Mouse (Mus musculus) gastrocnemius, adult 8-10 months (tissue): Measurements from ENCODE around the gene Ccdc124. TPM values are rescaled to one million over a fixed set of nuclear protein-coding genes. Genes with fewer than 3 reads are reported as not detected.
A peak's percentile ranks its signal among the peaks of the same experiment; 100 is the strongest.

Source experiments
- DNase-seq, 2 experiments: peaks; one replicate each; pipeline ENCODE4 v3.0.0; 2022; ENCODE audit warnings: low spot score in 2 of 2
- total RNA-seq, 4 experiments: library from RNA; stranded (reverse); gene quantifications; 2 replicates each; pipeline ENCODE4 v1.2.4; 2022

The Ccdc124 gene
- total RNA-seq, 4 experiments from 2014 or later = 61.7 to 77.8 (median 67.5) TPM

DNA sequence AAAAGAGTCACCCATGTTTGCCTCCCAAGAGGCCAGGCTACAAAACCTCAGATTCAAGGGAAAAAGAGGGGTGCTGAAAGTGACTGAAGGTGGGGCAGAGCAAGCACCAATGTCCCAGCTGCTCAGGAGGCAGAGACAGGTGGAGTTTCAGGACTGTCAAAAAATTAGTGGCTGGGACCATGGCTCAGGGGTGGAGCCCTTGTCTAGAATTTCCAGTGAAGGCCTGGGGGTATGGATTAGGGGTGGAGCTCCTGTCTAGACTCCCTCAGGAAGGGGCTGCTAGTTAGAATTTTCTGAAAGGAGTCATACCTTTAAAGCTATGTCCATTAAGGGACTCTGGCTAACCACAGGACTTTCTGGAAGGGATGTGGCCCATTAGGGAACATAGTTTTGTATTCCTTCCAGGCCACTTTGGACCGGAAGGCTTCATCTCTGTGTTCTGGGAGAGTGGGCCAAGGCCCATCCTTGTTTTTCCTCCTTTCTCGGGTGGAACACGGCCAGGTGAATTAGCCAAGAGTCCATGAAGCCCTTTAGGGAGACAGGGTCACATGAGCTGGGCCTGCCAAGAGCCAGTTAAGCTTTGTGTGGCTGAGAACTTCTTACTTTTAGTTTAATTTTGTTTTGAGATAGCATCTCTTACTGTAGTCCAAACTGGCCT lies 24.3 kb downstream of the Ccdc124 start:
- peak; percentile 67 to 75 for DNase-seq

DNA sequence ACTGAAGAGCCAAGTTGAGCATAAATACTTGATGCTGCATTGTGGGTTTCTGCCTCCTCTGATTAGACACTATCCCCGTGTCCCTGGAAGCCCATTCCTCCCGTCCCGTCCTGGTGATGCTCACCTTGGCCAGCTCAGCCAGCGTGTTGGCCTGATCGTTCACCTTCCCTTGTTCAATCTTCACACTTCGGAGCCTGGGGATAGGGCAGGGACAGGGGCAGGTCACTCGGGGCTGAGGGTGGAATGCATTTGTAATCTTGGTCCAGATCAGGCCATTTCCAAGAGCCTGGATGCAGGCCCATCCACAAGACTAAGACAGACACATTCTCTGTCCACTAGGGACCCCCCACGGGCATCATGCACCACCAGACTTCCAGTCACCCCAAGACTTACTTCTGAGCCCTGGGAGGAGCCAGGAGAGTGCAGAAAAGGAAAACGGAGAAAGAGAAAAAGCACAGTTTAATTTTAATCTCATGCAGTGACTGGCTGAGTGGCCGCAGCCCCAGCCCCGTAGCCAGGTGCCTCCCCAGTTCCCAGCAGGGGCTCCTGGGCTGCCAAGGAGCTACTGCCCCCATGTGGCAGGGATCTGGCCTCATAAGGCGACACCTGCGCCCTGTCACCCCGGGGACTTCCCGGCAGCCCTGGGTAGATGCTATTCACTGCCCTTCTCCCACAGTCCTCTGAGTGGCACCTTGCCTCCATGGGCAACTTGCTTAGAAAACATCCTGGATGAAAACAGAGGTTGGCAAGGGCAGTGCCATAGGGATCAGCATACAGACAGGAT lies 27.2 kb downstream of the Ccdc124 start:
- no peak for DNase-seq

DNA sequence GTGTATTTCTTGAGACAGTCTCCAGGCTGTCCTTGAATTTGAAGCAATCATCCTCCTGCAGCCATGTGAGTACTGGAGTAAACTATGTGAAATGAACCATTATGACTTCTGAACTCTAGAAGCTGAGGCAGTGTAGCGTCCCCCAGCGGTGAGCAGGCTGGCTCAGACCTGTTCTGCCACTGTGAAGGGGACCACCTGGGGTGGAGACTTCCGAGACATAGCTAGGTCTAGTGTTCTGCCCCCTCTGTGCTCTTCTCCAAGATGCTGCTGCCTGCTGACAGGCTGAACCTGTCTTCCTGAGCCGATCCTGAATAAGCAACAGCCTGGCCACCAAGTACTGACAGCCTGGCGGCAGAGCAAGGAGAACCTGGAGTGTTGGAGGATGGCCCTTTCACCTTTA lies 28.6 kb downstream of the Ccdc124 start:
- DNase-seq = no peak

DNA sequence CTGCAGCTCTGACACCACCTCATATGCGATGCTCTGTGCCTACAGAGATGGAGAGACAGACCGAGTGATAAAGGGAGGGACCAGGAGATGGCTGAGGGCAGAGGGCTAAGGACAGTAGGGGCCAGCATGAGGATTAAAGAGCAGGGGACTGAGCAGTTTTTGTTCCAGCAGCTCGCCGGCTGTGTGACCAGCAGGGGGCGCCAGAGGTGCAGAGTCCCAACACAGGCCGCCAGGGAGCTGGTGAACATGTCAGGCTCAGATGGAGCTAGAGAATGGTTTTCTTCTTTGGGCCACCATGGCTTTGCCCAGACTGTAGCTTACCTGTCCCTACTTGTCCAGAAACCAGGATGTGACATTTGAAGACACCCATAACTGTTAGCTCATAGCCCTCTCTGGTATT lies 29.2 kb downstream of the Ccdc124 start:
- peak; percentile 84 to 86 for DNase-seq

DNA sequence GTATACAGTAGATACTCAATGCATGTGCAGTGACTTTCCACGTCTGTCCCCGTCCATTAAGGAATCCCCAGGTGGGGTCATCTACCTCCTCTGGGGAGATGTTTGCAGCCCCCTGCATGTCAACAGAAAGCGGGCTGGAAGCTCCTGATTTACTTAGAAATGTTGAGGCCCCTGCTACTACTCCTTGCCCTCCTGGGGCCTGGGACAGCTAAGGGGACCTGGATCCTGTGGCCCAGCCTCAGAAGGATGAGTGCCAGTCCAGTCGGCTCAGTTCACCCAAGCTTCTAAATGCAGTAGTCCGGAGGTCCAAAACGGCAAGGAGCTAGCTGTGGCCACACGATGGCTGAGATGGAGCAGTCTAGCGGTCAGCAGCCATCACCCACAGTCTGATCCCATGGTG lies 29.8 kb downstream of the Ccdc124 start:
- no peak for DNase-seq

DNA sequence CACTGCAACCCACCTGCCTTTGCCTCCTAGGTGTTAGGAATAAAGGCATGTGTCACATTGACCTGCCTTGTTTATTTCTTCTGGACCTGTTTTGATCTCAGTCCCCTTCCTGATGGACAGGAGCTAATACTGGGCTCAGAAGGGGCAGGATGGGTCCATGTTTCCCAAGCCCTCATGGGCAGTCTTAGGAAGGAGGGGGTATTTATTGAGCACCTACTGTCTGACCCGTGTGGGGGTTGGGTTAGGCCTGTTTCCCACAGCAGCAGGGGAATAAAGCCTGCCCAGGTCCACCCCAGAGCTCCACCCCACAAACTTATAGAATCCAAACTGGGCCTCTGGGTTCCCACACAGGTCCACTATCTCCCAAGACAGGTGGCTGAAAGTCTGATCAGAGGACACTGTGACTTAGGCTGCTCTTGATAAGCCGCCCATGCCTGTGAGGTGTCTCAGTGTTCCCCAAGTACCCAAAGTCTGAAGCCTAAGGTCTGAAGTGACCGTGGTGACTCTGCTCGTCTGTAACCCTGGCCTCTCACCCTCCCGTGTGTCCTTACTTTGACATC lies 30.4 kb downstream of the Ccdc124 start:
- no peak for DNase-seq

DNA sequence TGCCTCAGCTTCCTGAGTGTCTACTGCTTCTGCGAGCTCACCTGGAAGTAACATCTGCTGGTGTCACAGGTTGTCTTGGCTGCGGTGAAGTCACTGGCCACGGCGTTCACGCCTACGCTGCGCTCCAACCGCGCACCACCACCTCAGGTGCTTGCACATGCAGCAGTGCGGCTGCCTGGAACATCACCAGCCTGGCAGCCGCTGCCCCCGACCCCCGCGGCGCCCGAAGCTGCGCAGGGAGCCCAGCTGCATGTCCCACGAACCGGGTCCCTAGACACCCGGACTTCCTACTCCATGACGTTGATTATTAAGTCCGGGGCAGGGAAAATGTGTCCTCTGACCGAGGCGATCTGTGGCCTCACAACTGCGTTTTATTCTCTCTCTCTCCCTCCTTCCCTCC lies 31.3 kb downstream of the Ccdc124 start:
- DNase-seq = no peak

DNA sequence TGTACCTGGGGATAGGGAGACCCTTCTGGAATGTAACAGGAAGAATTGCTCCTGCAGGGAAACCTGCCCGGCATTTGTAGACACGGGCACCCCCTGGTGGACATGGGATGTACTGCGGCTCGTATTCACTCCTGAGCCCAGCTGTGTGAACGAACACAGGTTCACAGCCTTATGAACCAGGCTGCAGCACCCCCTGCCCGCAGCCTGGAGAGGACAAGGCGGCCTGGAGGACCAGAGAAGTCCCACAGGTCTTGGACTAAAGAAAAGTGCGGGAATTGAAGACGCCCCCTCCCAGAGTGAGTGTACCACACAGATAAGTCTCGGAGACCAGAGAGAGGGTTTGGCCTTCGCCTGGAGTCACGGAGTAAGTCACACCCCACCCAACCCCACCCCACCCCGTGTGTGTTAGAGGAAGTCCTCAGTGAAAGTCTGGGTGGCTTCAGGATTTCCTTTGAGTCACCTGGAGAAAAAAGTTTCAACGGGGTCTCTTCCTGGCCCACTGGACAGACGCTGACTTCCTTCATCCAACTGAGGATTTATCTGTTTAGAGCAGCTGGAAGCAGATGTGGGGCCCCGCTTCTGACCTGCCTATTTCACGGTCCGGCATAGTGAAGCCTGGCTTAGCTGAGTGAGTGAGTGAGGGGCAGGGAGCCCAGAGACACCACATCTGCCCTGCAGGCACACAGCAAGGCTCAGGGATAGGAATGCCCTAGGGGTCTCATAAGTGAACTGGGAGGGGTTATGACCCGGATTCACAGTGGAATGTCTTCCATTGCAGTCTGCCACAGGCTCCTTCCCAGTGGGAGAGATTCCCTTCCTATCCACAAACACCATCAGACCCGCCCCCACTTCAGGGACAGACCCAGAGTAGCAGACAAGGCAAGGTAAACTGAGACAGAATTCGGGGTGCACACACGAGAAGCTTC lies 32.3 kb downstream of the Ccdc124 start:
- peak; percentile 86 to 88 for DNase-seq

DNA sequence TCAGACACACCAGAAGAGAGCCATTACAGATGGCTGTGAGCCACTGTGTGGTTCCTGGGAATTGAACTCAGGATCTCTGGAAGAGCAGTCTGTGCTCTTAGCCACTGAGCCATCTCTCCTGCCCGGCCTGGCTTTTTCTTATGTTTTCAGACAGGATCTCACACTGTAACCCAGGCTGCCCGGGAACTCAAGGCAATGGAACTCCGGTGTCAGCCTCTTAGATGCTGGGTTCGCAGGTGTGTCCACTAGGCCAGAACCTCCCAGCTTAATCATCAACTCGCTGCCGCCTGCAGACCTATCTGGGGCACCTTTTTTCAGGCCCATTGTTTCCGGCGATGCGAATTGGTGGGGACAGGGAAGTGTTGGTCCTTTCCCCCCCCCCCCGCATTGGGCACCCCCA lies 33.1 kb downstream of the Ccdc124 start:
- DNase-seq = no peak

DNA sequence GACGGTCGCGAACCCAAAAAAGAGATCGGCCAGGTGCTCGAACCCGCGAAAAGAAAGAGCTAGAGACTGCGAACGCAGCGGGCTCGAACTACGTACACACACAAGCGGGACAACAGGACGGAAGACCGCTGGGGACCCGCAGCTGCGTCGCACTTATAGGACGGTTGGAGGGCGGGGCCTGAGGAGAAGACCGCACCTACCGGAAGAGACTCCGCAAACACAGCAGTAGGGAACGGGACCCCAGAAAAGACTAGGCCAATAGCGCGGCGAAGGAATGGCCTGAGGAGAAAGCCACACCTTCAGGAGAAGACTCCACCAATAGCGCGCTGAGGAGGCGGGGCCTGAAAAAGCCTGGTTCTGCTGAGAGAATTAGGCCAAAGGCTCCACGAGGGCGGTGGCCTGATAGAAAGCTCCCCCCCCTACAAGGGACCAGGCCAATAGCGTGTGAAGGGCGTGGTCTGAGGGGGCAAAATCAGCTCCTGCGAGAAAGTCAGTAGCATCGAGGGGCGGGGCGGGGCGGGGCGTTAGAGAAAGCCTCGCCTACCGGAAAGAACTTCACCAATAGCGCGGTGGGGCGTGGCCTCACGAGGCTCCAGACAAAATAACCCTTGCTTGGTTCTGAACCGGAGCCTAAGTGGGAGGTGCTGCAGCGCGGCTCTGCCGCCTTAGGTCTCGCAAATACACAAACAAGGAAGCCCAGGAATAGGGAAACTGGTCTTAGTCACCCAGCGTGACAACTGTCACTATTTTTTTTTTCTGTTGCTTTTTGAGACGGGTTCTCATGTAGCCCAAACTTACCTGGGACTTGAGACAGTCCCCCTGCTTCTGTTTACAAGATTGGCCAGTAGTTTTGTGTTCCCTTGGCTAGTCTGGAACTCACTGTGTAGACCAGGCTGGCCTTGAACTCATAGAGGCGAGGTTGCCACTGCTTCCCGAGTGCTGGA lies 34.1 kb downstream of the Ccdc124 start, which contains the start of gene Arrdc2:
Arrdc2 (minus strand) TSS at position 313 of the 944 bp plus-strand sequence.
- peak; percentile 99 to 100 for DNase-seq

DNA sequence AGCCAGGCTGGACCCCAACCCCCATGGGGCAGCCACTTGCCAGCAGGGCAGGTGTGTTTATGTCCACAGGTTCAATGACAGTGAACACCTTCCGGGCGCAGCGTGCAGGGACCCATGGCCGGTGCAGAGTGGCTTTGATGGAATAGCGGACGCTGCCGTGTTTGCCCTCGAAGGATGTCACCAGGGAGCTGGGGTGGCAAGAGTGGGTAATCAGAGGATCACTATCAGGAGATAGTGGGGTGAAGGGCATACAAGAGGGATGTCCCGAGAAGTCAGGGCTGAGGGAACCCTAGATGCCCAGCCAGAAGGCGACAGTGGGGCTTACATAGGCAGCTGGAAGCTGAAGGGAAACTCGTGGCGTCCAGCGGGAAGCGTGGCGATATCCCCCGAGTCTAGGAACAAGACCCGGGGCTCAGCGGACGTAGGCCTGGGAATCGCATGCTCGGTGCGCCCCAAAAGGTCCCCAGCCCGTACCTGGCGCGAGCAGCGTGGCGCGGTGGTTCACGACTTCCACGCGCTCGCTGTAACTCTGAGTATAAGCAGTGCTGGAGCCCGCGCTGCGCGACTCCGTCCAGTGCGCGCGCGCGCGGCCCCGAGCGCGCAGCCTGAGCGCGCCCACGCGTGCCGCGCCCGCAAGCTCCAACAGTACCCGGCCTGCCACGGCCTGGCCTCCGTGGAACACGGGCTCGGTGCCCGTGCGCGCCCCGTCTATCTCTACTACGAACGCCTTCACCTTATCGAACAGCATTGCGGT lies 34.9 kb downstream of the Ccdc124 start:
- no peak for DNase-seq

DNA sequence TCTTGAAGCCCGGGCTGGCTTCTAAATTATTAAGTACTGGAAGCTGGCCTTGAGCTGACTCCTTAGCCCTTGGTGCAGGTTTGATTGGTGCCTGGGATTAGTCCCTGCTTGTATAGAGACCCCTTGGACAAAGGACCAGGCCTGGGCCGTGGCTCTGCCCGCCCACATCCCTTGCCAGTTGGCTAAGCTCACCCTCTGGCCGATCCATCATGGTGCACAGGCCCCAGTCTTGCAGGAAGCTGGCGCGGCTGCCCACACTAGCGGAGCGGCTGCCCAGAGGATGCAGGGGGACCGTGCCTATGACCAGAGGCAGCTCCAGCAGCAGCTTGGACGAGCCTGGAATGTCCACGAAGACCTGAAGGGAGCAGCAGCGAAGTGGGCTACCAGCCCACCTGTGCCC lies 37.1 kb downstream of the Ccdc124 start:
- DNase-seq = no peak

DNA sequence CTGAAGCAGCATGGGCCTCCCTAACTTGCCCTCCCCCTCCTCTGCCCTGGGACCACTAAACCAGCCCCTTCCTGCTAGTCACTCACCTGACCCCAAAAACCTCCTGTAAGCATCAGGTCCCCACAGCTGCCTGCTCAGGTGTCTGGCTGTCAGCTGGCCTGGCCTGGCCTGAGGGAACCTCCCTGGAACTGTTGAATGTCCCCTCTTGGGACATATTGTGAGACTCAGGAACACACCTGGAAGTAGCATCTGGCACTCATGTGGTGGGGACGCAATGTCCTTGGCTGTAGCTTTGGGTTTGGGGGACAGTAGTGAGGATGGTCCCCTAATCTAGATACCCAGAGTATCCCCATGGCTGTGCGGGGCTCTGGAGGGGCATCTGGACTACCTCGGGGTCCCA lies 39.7 kb downstream of the Ccdc124 start:
- DNase-seq = peak in 1 of 2 experiments; percentile 54

DNA sequence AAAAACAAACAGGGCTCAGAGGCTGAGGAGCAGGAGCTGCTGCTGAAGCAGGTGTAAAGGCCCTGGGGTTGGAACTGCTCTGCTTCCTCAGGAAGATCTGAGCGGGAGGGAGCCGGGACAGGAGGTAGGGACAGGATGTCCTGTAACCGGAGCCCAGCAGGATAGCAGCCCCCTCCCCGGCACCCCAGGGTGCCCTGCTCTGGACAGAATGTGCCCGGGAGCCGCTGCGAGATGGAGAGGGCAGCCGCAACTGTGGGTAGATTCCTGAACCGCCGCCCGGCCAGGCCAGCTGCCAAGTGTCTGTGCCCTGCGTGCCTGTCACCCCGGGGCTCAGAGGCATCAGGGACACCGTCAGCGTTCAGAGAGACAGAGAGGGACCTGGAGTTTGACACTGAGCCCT lies 40.2 kb downstream of the Ccdc124 start:
- peak; percentile 89 to 93 for DNase-seq

DNA sequence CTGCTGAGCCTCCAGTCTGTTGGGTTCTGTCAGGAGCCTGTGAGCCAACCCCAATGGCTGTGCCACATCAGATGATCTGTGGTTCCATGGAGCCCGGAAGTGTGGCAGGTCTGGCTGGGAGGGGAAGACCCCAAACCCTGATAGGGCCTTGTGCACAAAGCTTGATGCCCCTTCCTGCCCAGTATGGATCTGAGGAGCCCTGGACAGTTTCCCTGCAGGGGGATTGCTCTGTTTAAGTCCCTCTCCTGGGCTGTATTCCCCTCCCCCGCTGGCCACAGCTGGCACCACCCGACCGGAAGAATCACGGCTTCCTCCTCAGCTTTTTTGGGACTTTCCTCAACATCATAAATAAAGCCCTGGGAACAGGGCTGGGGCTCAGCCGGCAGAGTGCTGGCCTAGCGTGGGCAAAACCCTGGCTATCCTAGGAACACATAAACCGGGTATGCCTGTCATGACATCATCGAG lies 40.7 kb downstream of the Ccdc124 start:
- DNase-seq = no peak

DNA sequence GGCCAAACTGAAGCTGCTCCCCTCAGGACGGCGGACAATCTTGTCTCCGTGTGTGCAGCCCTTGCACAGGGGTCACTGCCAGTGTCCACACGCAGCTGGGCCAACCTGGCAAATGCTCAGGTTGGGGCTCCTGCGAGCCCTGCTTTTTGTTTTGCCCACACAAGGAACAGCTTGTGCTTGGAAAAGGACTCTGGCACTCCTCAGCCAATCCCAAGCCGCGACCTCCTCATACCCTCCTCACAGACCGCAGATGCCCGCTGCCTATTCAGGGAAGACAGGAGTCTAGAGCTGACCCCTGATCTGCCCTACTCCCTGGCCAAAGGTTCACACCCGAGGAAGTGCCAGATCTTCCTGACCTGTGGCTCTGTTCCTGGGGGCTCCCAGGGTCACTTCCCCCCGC lies 41.4 kb downstream of the Ccdc124 start:
- DNase-seq = peak in 1 of 2 experiments; percentile 53

DNA sequence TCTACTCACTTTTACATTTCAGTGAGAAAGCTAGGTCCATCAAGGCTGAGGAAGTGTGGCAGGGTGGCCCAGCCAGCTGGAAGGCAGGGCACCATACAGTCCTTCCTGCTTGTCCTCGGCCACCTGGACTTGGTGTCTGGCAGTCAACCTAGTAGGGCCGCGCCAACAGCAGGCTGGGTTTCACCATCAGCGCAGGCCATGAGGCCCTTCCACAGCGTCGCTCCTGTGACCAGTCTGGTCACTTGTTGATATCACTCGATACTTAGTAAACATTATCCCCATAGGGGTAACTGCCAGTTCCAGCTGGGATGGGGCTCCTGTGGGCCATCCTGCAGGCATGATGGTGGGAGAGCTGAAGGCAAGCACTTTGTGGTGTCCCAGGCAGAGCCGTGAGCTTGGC lies 42.2 kb downstream of the Ccdc124 start:
- DNase-seq = peak; percentile 62 to 85

DNA sequence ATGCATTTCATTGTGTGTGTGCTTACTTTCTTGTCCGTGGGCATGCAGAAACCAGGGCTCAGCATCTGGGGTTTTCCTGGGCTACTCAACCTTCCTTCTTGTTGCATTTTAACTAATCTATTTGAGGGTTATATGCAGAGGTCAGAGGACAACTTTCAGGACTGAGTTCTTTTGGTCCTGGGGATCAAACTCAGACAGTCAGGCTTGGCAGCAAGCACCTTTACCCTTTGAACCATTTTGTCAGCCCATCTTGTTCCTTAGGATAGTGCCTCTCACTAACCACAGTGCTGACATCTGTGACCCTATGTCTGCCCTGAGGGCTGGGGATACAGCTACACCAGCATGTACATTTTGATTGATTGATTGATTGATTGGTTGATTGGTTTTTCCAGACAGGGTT lies 45.9 kb downstream of the Ccdc124 start:
- no peak for DNase-seq

DNA sequence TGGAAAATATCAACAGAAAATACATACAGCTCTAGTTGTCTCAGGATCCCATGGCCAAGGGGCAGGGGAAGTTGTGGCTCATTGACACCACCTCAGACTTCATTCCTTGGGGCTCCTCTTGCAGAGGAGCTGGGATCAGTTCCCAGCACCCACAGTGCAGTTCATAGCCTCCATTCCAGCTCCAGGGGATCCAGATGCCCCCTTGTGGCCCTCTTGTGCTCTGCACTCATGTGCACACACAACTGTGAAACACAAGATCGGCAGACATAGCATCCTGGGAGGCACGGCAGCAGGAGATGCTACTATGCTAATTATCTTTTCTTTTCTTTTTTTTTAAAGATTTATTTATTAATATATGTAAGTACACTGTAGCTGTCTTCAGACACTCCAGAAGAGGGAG lies 46.7 kb downstream of the Ccdc124 start:
- no peak for DNase-seq
